Mouse (Mus musculus) 3T3-L1 (cell line): Measurements from ENCODE around the gene Gm7247.
"Not testable (repeated sequence)": the region's sequence is repeated elsewhere in the genome, so short reads cannot be mapped to it uniquely, and the experiment has no call there.

Experiments used
- DNase-seq: peaks from one replicate; pipeline ENCODE4 v3.0.0-alpha.2; 2015; ENCODE audit warnings: low read depth, low spot score

Gm7247 gene

GRCm38 (mm10) chr14:51361456-51361855, at the start of gene Gm7247:
TSS of gene Gm7247 (plus strand) at chr14:51361756.
- DNase-seq = no peak

GRCm38 (mm10) chr14:51324001-51324400, 37.6 kb upstream of the Gm7247 start:
- no peak for DNase-seq

GRCm38 (mm10) chr14:51346027-51346426, 15.5 kb upstream of the Gm7247 start:
- DNase-seq = peak; percentile 27

- no peak for DNase-seq
Observed at GRCm38 (mm10) chr14:51358111-51358982, 3.2 kb upstream of the Gm7247 start.

GRCm38 (mm10) chr14:51382805-51383204, 21.2 kb downstream of the Gm7247 start:
- DNase-seq = no peak

GRCm38 (mm10) chr14:51384351-51384750, 22.8 kb downstream of the Gm7247 start:
- no peak for DNase-seq

- DNase-seq = no peak
Observed at GRCm38 (mm10) chr14:51385741-51386140, 24.2 kb downstream of the Gm7247 start.

GRCm38 (mm10) chr14:51387768-51388167, 26.2 kb downstream of the Gm7247 start:
- no peak for DNase-seq

- no peak for DNase-seq
Observed at GRCm38 (mm10) chr14:51388222-51388621, 26.7 kb downstream of the Gm7247 start.

- DNase-seq = no peak
Observed at GRCm38 (mm10) chr14:51410520-51410919, 49.0 kb downstream of the Gm7247 start, which contains the start of gene Vmn2r88. TSS of gene Vmn2r88 (plus strand) at chr14:51410820.

- DNase-seq = no peak
Observed at GRCm38 (mm10) chr14:51423885-51424284, 62.3 kb downstream of the Gm7247 start.

- not testable (repeated sequence) for DNase-seq
Observed at GRCm38 (mm10) chr14:51430138-51430537, 68.6 kb downstream of the Gm7247 start.

- no peak for DNase-seq
Observed at GRCm38 (mm10) chr14:51434546-51434945, 73.0 kb downstream of the Gm7247 start.

GRCm38 (mm10) chr14:51435020-51435419, 73.5 kb downstream of the Gm7247 start:
- no peak for DNase-seq

GRCm38 (mm10) chr14:51438955-51439354, 77.4 kb downstream of the Gm7247 start:
- DNase-seq = no peak

GRCm38 (mm10) chr14:51451557-51451956, 90.0 kb downstream of the Gm7247 start, which contains the start of gene Vmn2r89:
TSS of gene Vmn2r89 (plus strand) at chr14:51451857.
- not testable (repeated sequence) for DNase-seq

GRCm38 (mm10) chr14:51480278-51480677, 118.7 kb downstream of the Gm7247 start:
- DNase-seq = peak; percentile 70

GRCm38 (mm10) chr14:51481332-51482015, 119.9 kb downstream of the Gm7247 start:
- DNase-seq = peak; percentile 84

GRCm38 (mm10) chr14:51482051-51482715, 120.6 kb downstream of the Gm7247 start:
- DNase-seq = peak; percentile 72

GRCm38 (mm10) chr14:51482971-51483381, 121.4 kb downstream of the Gm7247 start:
- DNase-seq = peak; percentile 59

- DNase-seq = peak; percentile 76
Observed at GRCm38 (mm10) chr14:51483671-51484070, 122.1 kb downstream of the Gm7247 start.

- DNase-seq = peak; percentile 47
Observed at GRCm38 (mm10) chr14:51486111-51486510, 124.6 kb downstream of the Gm7247 start.
